Mouse (Mus musculus): Measurements from ENCODE around the gene Ugt2b1. TPM values are rescaled to one million over a fixed set of nuclear protein-coding genes. Genes with fewer than 3 reads are reported as not detected.
"Not testable (repeated sequence)": the region's sequence is repeated elsewhere in the genome, so short reads cannot be mapped to it uniquely, and the experiment has no call there.

Gene Ugt2b1
- not detected in 2 replicates for polyA plus RNA-seq (2012; rRNA removed)

DNA sequence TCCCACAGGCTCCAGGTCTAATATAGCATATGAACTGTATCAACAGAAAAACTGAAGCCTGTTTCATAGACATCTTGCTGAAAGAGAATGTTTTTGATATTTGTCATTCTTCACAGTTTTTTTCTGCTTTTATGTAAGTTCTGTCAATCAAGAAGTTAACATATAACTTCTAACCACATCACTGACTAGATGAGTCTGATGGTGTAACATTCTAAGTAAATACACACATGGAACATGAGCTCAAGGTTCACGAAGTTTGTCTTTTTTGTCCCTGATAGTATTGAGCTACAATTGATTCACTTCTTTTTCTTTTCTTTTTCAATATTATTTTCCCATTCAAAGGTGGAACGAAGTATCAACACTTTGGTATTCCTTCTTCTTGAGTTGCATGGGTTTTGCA is at the start of gene Ugt2b1:
Gene Ugt2b1, minus strand, starts transcription at position 105 of the 400 bp plus-strand sequence.
- DNase-seq (ENCODE audit: low read depth in 1 of 2, low spot score in 2 of 2) = no peak
- H3K36me3 ChIP-seq (ENCODE audit: control insufficient read depth, insufficient read depth, low read length) = no peaks in the 10 kb centered on the region
- no peak within 1 kb of the TSS for H3K27ac ChIP-seq (ENCODE audit: insufficient read depth, low read length)
- no peaks in the 10 kb centered on the region for H3K27me3 ChIP-seq (ENCODE audit: control insufficient read depth, insufficient read depth, low read length)
- H3K4me1 ChIP-seq (ENCODE audit: control insufficient read depth, insufficient read depth, insufficient read length) = no peaks in the 10 kb centered on the region
- 66% methylated on average over 2 of the region's 2 CpGs for WGBS
- TF ChIP-seq POLR2A (IDR thresholded peaks at IDR 0.05; ENCODE audit: low read depth, low read length) (no peak), CTCF (IDR thresholded peaks at IDR 0.05; ENCODE audit: extremely low read depth, insufficient read depth, insufficient read length, insufficient replicate concordance) (no peak)
- no peak within 1 kb of the TSS for H3K4me3 ChIP-seq (ENCODE audit: extremely low read depth, insufficient read depth, insufficient read length)

DNA sequence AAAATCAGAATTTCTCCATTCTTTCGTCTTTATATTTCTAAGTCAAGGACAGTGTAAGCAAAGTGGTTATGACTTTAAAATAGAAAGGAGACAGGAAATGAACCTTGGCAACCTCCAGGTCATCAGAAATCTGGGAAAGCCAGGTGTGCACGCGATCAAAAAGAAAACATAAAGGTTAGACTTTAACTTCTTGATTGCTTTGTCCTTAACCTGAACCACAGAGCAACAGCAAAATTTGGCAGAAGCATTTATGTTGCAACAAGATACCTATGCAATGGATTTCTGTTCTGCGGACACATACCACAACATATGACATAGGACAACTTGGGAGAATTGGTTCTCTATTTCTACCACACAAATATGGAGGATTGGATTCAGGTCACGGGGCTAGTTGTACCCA is 40.9 kb upstream of the Ugt2b1 start:
- not testable (repeated sequence) for H3K27ac ChIP-seq (ENCODE audit: insufficient read depth, low read length)

DNA sequence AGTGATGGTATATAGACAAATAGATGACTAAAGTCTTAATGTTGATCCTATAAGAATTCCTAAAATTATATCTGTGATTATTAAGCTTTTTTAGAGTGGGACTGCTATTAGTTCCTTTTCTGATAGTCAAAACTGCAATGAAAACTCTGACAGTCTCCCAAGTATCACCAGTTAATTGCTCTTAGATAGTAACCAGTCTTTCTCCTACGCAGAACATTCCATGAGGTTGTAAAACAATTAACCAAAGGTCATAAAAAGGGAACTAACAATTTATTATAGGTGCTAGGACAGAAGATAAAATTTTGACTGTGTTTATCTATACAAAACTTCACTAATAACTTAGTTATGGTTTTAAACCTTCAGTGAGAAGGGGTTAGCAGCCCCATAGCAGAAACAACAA is 36.5 kb upstream of the Ugt2b1 start:
- WGBS = 68% methylated on average over 1 of the region's 1 CpGs
- DNase-seq (ENCODE audit: low read depth in 1 of 2, low spot score in 2 of 2); H3K27me3 ChIP-seq (ENCODE audit: control insufficient read depth, insufficient read depth, low read length); H3K4me3 ChIP-seq (ENCODE audit: extremely low read depth, insufficient read depth, insufficient read length); H3K4me1 ChIP-seq (ENCODE audit: control insufficient read depth, insufficient read depth, insufficient read length); H3K27ac ChIP-seq (ENCODE audit: insufficient read depth, low read length); H3K36me3 ChIP-seq (ENCODE audit: control insufficient read depth, insufficient read depth, low read length): not testable (repeated sequence)

More for the DNA sequence above, 40.9 kb upstream of the Ugt2b1 start:
- H3K27me3 ChIP-seq (ENCODE audit: control insufficient read depth, insufficient read depth, low read length); H3K36me3 ChIP-seq (ENCODE audit: control insufficient read depth, insufficient read depth, low read length); DNase-seq (ENCODE audit: low read depth in 1 of 2, low spot score in 2 of 2); H3K4me3 ChIP-seq (ENCODE audit: extremely low read depth, insufficient read depth, insufficient read length); H3K4me1 ChIP-seq (ENCODE audit: control insufficient read depth, insufficient read depth, insufficient read length): not testable (repeated sequence)
- 92% methylated on average over 5 of the region's 5 CpGs for WGBS

DNA sequence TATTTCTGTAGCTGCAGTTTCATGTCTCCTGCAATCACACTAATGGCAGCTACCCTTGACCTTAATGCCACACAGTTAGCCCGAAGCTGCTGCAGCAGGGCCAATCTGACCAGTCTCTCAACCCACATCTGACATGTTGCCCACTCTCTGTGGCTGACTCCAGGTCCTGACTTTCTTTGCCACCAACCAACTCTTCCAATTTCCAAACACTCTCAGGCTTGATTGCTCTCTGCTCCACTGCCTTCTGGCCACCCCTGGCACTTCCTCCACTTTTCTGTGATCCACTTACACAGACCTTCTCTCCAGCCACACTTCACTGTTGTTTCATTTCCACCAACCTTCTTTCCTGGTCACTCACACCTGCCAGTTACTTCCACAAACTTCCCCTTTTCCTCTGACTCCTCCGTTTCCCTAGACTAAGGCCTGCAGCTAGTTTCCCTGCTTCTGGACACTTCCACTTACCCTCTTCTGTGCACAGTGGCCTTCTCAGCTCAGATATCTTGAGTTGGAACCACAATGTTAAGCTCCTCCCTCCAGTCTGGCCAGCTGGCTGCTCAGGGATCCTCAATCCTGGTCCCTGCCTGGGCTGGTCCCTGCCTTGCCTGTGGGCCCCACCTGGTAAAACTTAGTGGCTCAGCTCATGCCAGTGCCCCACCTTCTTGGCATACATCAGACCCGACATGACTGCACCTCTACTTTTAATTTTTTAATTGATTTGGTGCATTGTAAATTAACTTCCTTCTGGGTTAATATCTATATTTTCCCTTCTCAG is 35.4 kb upstream of the Ugt2b1 start:
- Histone ChIP-seq H3K27me3 (ENCODE audit: control insufficient read depth, insufficient read depth, low read length) (no peaks in the 10 kb centered on the region), H3K36me3 (ENCODE audit: control insufficient read depth, insufficient read depth, low read length) (no peaks in the 10 kb centered on the region), H3K27ac (ENCODE audit: insufficient read depth, low read length) (no peak overlapping the region), H3K4me3 (ENCODE audit: extremely low read depth, insufficient read depth, insufficient read length) (no peak overlapping the region), H3K4me1 (ENCODE audit: control insufficient read depth, insufficient read depth, insufficient read length) (no peaks in the 10 kb centered on the region)
- DNase-seq (ENCODE audit: low read depth in 1 of 2, low spot score in 2 of 2) = no peak
- TF ChIP-seq POLR2A (IDR thresholded peaks at IDR 0.05; ENCODE audit: low read depth, low read length) = no peak
- no peak for TF ChIP-seq CTCF (IDR thresholded peaks at IDR 0.05; ENCODE audit: extremely low read depth, insufficient read depth, insufficient read length, insufficient replicate concordance)
- 55% methylated on average over 3 of the region's 3 CpGs for WGBS

DNA sequence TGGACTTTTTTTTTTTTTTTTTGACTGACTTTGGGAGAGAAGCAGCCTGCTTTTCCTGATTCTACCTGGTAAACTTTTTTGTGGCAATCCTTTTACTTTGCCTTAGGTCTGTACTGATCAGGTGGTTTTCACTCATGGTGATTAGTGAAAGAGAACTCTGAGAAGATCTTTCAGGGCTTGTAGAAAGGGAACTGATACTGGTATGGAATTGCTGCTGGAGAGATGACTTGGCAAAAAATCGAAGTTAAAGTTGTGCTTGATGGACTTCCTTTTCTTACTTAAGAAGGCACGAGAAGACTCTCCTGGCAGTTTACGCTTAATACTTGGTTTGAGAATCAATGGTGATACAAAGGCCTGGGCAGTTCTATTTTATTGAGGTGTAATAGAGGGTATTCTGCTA is 34.2 kb upstream of the Ugt2b1 start:
- H3K36me3 ChIP-seq (ENCODE audit: control insufficient read depth, insufficient read depth, low read length) = no peaks in the 10 kb centered on the region
- WGBS = 31% methylated on average over 3 of the region's 3 CpGs
- H3K4me1 ChIP-seq (ENCODE audit: control insufficient read depth, insufficient read depth, insufficient read length) = no peaks in the 10 kb centered on the region
- H3K4me3 ChIP-seq (ENCODE audit: extremely low read depth, insufficient read depth, insufficient read length) = no peak overlapping the region
- no peak overlapping the region for H3K27ac ChIP-seq (ENCODE audit: insufficient read depth, low read length)
- no peak for DNase-seq (ENCODE audit: low read depth in 1 of 2, low spot score in 2 of 2)
- TF ChIP-seq CTCF (IDR thresholded peaks at IDR 0.05; ENCODE audit: extremely low read depth, insufficient read depth, insufficient read length, insufficient replicate concordance) (no peak), POLR2A (IDR thresholded peaks at IDR 0.05; ENCODE audit: low read depth, low read length) (no peak)
- no peaks in the 10 kb centered on the region for H3K27me3 ChIP-seq (ENCODE audit: control insufficient read depth, insufficient read depth, low read length)

DNA sequence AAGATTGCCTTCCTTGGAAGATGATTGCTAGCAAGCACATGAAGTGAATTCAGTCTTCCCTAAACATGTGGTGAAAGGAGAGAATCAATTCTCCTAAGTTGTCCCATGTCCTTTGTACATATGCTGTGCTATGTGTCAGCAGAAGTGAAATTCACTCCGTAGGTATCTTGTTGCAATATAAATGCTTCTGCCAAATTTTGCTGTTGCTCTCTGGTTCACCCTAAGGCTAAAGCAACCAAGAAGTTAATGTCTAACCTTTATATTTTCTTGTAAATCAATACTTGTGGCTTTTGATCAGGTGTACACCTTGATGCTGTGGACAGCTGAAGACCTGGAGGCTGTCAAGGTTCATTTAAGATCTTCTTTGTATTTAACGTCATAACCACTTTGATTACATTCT is 15.8 kb upstream of the Ugt2b1 start:
- no peaks in the 10 kb centered on the region for H3K27me3 ChIP-seq (ENCODE audit: control insufficient read depth, insufficient read depth, low read length)
- no peak overlapping the region for H3K27ac ChIP-seq (ENCODE audit: insufficient read depth, low read length)
- DNase-seq (ENCODE audit: low read depth in 1 of 2, low spot score in 2 of 2) = no peak
- H3K36me3 ChIP-seq (ENCODE audit: control insufficient read depth, insufficient read depth, low read length) = no peaks in the 10 kb centered on the region
- no peaks in the 10 kb centered on the region for H3K4me1 ChIP-seq (ENCODE audit: control insufficient read depth, insufficient read depth, insufficient read length)
- TF ChIP-seq POLR2A (IDR thresholded peaks at IDR 0.05; ENCODE audit: low read depth, low read length) = no peak
- no peak for TF ChIP-seq CTCF (IDR thresholded peaks at IDR 0.05; ENCODE audit: extremely low read depth, insufficient read depth, insufficient read length, insufficient replicate concordance)
- H3K4me3 ChIP-seq (ENCODE audit: extremely low read depth, insufficient read depth, insufficient read length) = no peak overlapping the region
- 92% methylated on average over 2 of the region's 2 CpGs for WGBS

DNA sequence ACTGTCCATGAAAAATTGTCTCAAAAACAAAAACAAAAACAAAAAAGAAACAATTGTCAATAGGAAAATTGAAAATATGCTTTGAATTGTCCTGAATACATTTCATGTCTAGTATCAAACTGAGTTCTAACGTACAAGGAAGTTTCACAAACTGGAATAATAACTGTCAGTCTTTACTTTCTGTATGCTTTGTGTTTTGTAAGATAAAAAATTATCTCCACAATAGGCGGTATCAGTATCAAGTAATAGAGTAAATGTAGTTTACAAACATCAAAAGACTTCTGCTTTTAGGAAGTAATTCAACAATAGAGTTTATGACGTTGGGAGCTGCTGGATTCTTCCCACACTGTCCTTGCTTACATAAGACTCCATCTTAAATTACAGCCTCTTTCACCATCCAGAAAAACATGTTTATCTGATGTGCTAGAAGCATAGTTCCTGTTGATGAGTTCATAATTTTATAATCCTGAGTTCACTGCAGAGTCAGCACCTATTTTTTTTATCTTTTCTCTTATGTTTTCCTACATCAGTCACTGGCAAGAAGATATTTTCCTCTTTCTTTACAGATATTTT is 5.6 kb downstream of the Ugt2b1 start:
- 61% methylated on average over 3 of the region's 3 CpGs for WGBS
- DNase-seq (ENCODE audit: low read depth in 1 of 2, low spot score in 2 of 2) = no peak
- Histone ChIP-seq H3K27ac (ENCODE audit: insufficient read depth, low read length) (no peak overlapping the region), H3K4me1 (ENCODE audit: control insufficient read depth, insufficient read depth, insufficient read length) (no peaks in the 10 kb centered on the region), H3K36me3 (ENCODE audit: control insufficient read depth, insufficient read depth, low read length) (no peaks in the 10 kb centered on the region), H3K4me3 (ENCODE audit: extremely low read depth, insufficient read depth, insufficient read length) (no peak overlapping the region), H3K27me3 (ENCODE audit: control insufficient read depth, insufficient read depth, low read length) (no peaks in the 10 kb centered on the region)
- TF ChIP-seq CTCF (IDR thresholded peaks at IDR 0.05; ENCODE audit: extremely low read depth, insufficient read depth, insufficient read length, insufficient replicate concordance) (no peak), POLR2A (IDR thresholded peaks at IDR 0.05; ENCODE audit: low read depth, low read length) (no peak)

Data from spleen, adult 2 months (tissue).